Mouse (Mus musculus) bone marrow macrophage, adult 2 months (primary cell): ENCODE measurements around the gene Fgfr2. TPM values are rescaled to one million over a fixed set of nuclear protein-coding genes. Genes with fewer than 3 reads are reported as not detected.

Experiments
- H3K27ac ChIP-seq: 2 replicates; pipeline ENCODE4 v1.5.1; 2012; ENCODE audit warnings: low read depth, low read length; ENCODE audit not compliant: insufficient read depth
- H3K4me1 ChIP-seq: 2 replicates; pipeline ENCODE4 v1.6.1; 2012; ENCODE audit warnings: low read length; ENCODE audit not compliant: control insufficient read depth, insufficient read depth
- H3K4me3 ChIP-seq: 2 replicates; pipeline ENCODE4 v1.5.1; 2012; ENCODE audit warnings: mild to moderate bottlenecking, low read length, moderate library complexity; ENCODE audit not compliant: insufficient read depth
- CTCF ChIP-seq: IDR thresholded peaks from 2 replicates; pipeline ENCODE4 v1.5.1; 2012; ENCODE audit warnings: low read depth, mild to moderate bottlenecking, low read length, moderate library complexity
- POLR2A ChIP-seq: IDR thresholded peaks from 2 replicates; pipeline ENCODE4 v1.6.1; 2012; ENCODE audit warnings: mild to moderate bottlenecking, low read depth, low read length, borderline replicate concordance
- polyA plus RNA-seq: library from polyadenylated mRNA; stranded (reverse); fragments of >200 nt; gene quantifications from 2 replicates; pipeline ENCODE4 v1.2.4, GENCODE M21; 2012; ENCODE audit not compliant: missing spikeins, insufficient read depth, insufficient read length

The Fgfr2 gene
- polyA plus RNA-seq, 1 experiment: 0.27 TPM

DNA sequence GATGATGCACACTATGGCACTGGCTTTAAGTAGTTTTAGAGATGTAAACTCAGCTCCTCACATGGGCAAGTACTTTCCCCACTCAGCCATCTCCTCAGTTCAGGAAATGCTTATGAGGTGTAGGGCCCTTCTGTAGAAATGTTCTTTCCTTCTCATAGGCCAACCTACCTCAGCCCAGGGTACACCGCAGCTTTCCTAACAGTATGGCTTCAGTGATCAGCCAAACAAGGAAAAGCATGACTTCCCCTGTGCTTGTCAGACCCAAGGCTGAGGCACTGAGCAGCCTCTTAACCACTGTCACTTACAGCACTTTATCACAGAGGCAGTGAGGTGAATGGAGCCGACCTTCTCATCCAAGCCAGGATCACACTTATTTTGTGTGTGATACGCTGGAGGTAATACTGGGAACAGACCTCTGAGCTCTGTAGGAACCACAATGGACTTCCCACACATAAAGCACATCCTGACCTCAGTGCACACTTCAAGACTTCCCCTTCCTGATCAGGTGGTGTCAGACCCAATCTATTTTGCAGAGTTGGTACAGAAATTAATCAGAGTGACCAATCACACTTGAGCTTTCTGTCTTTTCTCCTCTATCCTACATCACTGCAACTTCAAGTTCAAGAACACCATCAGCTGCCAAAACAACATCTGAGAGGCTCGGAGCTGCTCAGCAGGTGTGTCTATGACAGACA lies 335.5 kb downstream of the Fgfr2 start:
- H3K4me3 ChIP-seq: no peak overlapping the region
- peaks cover 65% of the 10 kb centered on the region for H3K4me1 ChIP-seq

DNA sequence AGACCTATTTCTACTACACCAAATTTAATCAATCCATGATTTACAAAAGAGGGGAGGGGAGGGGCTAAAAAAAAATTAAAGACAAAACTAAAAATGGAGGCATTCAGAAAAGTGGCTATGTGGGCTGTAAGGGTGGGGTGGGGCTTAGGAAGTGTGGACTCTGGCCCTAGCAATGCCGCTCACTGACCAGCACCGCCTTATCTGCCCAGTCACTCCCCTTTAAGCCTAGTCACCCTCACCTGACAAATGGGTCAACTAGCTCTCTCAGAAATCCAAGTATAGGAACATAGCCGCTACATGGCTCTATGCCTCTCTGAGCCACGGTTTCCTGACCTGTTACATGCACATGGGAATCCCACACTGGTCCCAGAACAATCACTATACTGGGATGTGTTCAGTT lies 336.1 kb downstream of the Fgfr2 start:
- TF ChIP-seq CTCF: no peak
- TF ChIP-seq POLR2A: no peak
- Histone ChIP-seq H3K4me3 (no peak overlapping the region), H3K27ac (peak overlapping the region; percentile 22), H3K4me1 (peaks cover 64% of the 10 kb centered on the region)

More for the DNA sequence above, 335.5 kb downstream of the Fgfr2 start:
- TF ChIP-seq POLR2A (no peak), CTCF (no peak)
- H3K27ac ChIP-seq: peak overlapping the region; percentile 22

DNA sequence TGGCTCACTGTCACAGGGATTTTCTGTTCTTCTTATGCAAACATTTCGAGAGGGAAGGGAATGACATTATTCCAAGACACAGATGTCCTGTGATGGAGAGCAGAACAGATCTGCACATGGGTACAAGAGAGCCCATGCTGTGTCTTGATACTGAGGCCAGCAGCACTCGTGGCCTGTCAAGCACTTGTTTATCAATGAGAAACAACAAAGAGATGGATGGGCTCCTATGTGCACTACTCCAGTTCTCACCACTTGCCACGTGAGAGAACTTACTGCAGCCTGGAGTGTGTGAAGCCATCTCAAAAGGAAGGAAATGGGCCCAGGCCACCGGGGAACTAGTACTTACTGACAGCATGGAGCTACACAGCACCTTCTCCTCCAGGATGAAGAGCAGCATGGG lies 336.6 kb downstream of the Fgfr2 start:
- Histone ChIP-seq H3K4me3 (no peak overlapping the region), H3K27ac (peak overlapping the region; percentile 22), H3K4me1 (peaks cover 64% of the 10 kb centered on the region)
- TF ChIP-seq CTCF: no peak
- no peak for TF ChIP-seq POLR2A

DNA sequence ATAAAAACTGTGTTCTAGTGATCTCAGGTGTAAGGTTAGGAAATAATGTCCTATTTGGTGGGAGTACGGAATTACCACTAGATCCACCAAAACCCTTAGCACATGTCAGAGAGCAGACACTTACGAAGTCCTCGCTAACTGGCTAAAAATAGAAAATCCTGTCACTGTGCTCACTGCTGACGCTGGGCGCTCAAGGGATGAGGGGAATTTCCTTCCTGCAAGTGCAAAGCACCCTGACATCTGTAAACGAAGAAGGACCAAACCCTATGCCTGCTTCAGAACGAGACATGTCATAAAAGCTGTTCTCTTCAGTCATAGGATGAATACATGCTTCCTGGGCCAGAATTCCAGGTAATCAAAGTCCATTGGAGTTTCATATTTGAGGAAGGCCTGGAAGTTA lies 337.1 kb downstream of the Fgfr2 start:
- no peak for TF ChIP-seq POLR2A
- no peak for TF ChIP-seq CTCF
- H3K4me3 ChIP-seq: no peak overlapping the region
- H3K4me1 ChIP-seq: peaks cover 63% of the 10 kb centered on the region
- H3K27ac ChIP-seq: peak overlapping the region; percentile 30

GRCm38 (mm10) chr7:132784101-132784500 lies 339.0 kb downstream of the Fgfr2 start:
- TF ChIP-seq CTCF: no peak
- no peak for TF ChIP-seq POLR2A
- no peak overlapping the region for H3K4me3 ChIP-seq
- H3K27ac ChIP-seq: no peak overlapping the region
- H3K4me1 ChIP-seq: peaks cover 55% of the 10 kb centered on the region

DNA sequence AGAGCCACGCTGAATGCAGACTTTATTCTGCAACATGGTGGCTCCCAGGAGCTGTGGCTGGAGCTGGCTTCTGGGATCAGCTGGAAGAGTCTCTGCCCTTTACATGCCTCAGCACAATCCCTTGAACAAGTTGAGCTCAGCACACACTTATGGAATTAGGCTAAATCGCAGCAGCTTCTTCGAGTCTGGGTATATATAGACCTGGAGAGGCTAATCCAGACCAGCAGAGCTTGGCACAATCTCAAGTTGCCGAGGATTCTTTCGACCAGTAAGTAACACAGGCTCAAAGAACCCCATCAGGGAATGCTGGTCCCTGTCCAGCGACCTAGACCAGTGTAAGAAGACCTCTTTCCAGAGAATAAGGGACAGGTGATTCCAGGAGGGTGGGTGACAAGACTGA lies 341.3 kb downstream of the Fgfr2 start:
- no peak overlapping the region for H3K4me3 ChIP-seq
- H3K4me1 ChIP-seq: peaks cover 51% of the 10 kb centered on the region
- TF ChIP-seq POLR2A (no peak), CTCF (no peak)
- H3K27ac ChIP-seq: no peak overlapping the region

- peaks cover 49% of the 10 kb centered on the region for H3K4me1 ChIP-seq
- no peak for TF ChIP-seq CTCF
- no peak for TF ChIP-seq POLR2A
- no peak overlapping the region for H3K4me3 ChIP-seq
- no peak overlapping the region for H3K27ac ChIP-seq
These were observed 341.9 kb downstream of the Fgfr2 start for GRCm38 (mm10) chr7:132781130-132781814.

- Histone ChIP-seq H3K4me1 (peaks cover 51% of the 10 kb centered on the region), H3K4me3 (no peak overlapping the region), H3K27ac (no peak overlapping the region)
- TF ChIP-seq CTCF (no peak), POLR2A (no peak)
These were observed 342.5 kb downstream of the Fgfr2 start for GRCm38 (mm10) chr7:132780611-132781010.

DNA sequence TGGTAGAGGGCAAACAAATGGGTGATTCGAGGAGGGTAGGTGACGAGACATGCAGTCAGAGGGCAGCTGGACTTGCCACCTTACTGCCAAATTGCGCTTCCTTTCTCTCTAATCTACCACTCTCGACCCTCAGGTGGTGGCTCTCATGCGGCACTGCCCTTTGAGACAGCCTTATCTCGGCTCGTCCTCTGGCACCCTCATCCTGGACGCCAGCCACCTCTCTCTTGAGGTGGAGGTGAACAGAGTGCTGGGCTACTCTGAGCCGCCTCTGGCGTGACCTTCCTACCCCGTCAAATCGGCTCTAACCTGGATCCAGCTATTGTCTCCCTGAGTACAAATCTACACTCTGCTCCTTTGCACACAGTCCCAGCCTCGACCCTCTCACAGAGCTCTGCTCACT lies 344.5 kb downstream of the Fgfr2 start:
- no peak overlapping the region for H3K4me3 ChIP-seq

More for the DNA sequence above, 344.5 kb downstream of the Fgfr2 start:
- TF ChIP-seq CTCF: no peak
- no peak for TF ChIP-seq POLR2A
- Histone ChIP-seq H3K27ac (no peak overlapping the region), H3K4me1 (peaks cover 39% of the 10 kb centered on the region)
